Mouse (Mus musculus): Measurements from ENCODE around the gene Amy1. TPM values are rescaled to one million over a fixed set of nuclear protein-coding genes. Genes with fewer than 3 reads are reported as not detected.
"Not testable (repeated sequence)": the region's sequence is repeated elsewhere in the genome, so short reads cannot be mapped to it uniquely, and the experiment has no call there.

Amy1 gene
- total RNA-seq (2012; rRNA removed), result 0.49 TPM in 1 of 2 replicates, not detected in the other

DNA sequence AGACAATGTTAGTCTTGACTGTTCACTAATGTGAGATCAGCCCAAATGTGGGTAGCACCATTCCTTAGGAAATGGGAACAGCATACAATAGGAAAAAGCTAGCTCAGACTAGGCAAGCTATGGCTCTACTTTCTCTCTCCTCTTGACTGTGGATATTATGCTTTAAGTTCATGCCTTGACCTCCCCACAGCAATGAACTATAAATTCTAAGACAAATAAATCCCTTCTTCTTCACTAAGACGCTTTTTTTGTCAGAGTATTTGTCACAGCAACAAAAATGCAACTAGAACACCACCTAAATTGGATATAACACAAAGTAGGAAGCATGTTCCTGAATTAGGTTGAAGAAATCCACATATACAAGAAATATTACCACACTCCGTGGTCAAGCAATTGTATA is at the start of gene Amy1:
Amy1 (minus strand) TSS at position 101 of the 400 bp plus-strand sequence.
- Histone ChIP-seq H3K36me3 (ENCODE audit: control insufficient read depth, insufficient read depth, low read length, poor library complexity, severe bottlenecking) (peaks cover 3% of the 10 kb centered on the region; the same call in 1 of the 2 replicates), H3K9me3 (ENCODE audit: control insufficient read depth, insufficient read depth, low read depth, low read length) (no peaks in the 10 kb centered on the region), H3K27ac (ENCODE audit: insufficient read depth, low read depth, low read length, poor library complexity, severe bottlenecking) (no peak within 1 kb of the TSS), H3K4me1 (ENCODE audit: control insufficient read depth in 2 of 2, insufficient read depth in 2 of 2, low read length in 2 of 2, poor library complexity in 1 of 2) (no peaks in the 10 kb centered on the region), H3K9ac (ENCODE audit: insufficient read depth, low read depth, low read length, poor library complexity, severe bottlenecking) (no peak within 1 kb of the TSS), H3K4me3 (ENCODE audit: insufficient read depth in 1 of 2, low read depth in 1 of 2, low read length in 2 of 2, poor library complexity in 1 of 2, severe bottlenecking in 1 of 2) (no peak within 1 kb of the TSS)
- no peak for DNase-seq (ENCODE audit: low read depth, low spot score)
- TF ChIP-seq CHD2 (IDR thresholded peaks at IDR 0.05; ENCODE audit: low read depth, low read length), result no peak
- TF ChIP-seq ZNF384 (IDR thresholded peaks at IDR 0.05; ENCODE audit: low read depth, low read length), result no peak
- TF ChIP-seq HCFC1 (IDR thresholded peaks at IDR 0.05; ENCODE audit: borderline replicate concordance, insufficient read depth, low read length), result no peak
- TF ChIP-seq ZC3H11A (IDR thresholded peaks at IDR 0.05; ENCODE audit: borderline replicate concordance, low read depth, low read length), result no peak
- no peak for TF ChIP-seq MAFK (IDR thresholded peaks at IDR 0.05; ENCODE audit: insufficient read depth, low read depth, low read length)
- in situ Hi-C loops (cut with MboI; ENCODE audit: low sequenced_read_pairs in 2 of 2, unreplicated experiment in 2 of 2), result no loop called here

DNA sequence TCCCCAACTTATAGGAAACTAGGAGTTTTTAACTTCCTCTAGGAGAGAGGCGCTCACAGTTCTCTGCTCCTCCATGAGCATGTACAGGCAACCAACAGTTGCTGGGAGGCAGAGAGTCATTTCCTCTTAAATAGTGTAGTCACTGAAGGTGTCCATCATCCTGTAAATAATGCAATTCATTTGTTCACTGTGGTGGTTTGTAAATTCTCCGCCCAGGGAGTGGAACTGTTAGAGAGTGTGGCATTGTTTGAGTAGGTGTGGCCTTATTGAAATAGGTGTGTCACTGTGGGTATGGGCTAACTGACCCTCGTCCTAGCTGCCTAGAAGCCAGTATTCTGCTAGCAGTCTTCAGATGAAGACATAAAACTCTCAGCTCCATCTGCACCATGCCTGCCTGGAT is 47.8 kb upstream of the Amy1 start:
- H3K4me1 ChIP-seq (ENCODE audit: control insufficient read depth in 2 of 2, insufficient read depth in 2 of 2, low read length in 2 of 2, poor library complexity in 1 of 2), result 0 out of 4 replicates have a peak, but pooled peaks cover 0 to 3% of the 10 kb centered on the region in 2 experiments
- H3K4me3 ChIP-seq (ENCODE audit: insufficient read depth in 1 of 2, low read depth in 1 of 2, low read length in 2 of 2, poor library complexity in 1 of 2, severe bottlenecking in 1 of 2), result no peak overlapping the region
- peak; percentile 22 for DNase-seq (ENCODE audit: low read depth, low spot score)
- H3K9me3 ChIP-seq (ENCODE audit: control insufficient read depth, insufficient read depth, low read depth, low read length), result no peaks in the 10 kb centered on the region
- H3K36me3 ChIP-seq (ENCODE audit: control insufficient read depth, insufficient read depth, low read length, poor library complexity, severe bottlenecking), result no peaks in the 10 kb centered on the region
- TF ChIP-seq ZC3H11A (IDR thresholded peaks at IDR 0.05; ENCODE audit: borderline replicate concordance, low read depth, low read length), result no peak
- TF ChIP-seq CHD2 (IDR thresholded peaks at IDR 0.05; ENCODE audit: low read depth, low read length), result no peak
- TF ChIP-seq HCFC1 (IDR thresholded peaks at IDR 0.05; ENCODE audit: borderline replicate concordance, insufficient read depth, low read length), result no peak
- no peak for TF ChIP-seq MAFK (IDR thresholded peaks at IDR 0.05; ENCODE audit: insufficient read depth, low read depth, low read length)
- TF ChIP-seq ZNF384 (IDR thresholded peaks at IDR 0.05; ENCODE audit: low read depth, low read length), result no peak
- no peak overlapping the region for H3K9ac ChIP-seq (ENCODE audit: insufficient read depth, low read depth, low read length, poor library complexity, severe bottlenecking)
- H3K27ac ChIP-seq (ENCODE audit: insufficient read depth, low read depth, low read length, poor library complexity, severe bottlenecking), result no peak overlapping the region
- in situ Hi-C loops (cut with MboI; ENCODE audit: low sequenced_read_pairs in 2 of 2, unreplicated experiment in 2 of 2), result no loop called here

DNA sequence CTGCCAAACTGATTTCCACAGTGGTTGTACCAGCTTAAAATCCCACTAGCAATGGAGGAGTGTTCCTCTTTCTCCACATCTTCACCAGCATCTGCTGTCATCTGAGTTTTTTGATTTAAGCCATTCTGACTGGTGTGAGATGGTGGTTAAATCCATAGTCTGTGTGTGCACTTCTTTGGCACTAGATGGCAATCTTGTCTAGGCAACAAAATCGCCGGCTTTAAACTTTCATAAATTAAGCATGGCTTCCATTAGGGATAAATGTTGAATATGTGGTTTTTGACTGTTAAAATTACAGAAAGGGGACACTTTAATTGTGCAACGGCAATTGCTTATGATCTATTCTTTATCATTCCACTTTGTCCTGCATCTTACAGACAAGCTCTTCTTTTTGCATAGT is 44.9 kb upstream of the Amy1 start:
- H3K4me1 ChIP-seq (ENCODE audit: control insufficient read depth in 2 of 2, insufficient read depth in 2 of 2, low read length in 2 of 2, poor library complexity in 1 of 2); H3K4me3 ChIP-seq (ENCODE audit: insufficient read depth in 1 of 2, low read depth in 1 of 2, low read length in 2 of 2, poor library complexity in 1 of 2, severe bottlenecking in 1 of 2); in situ Hi-C loops (cut with MboI; ENCODE audit: low sequenced_read_pairs in 2 of 2, unreplicated experiment in 2 of 2); H3K27ac ChIP-seq (ENCODE audit: insufficient read depth, low read depth, low read length, poor library complexity, severe bottlenecking); DNase-seq (ENCODE audit: low read depth, low spot score); H3K36me3 ChIP-seq (ENCODE audit: control insufficient read depth, insufficient read depth, low read length, poor library complexity, severe bottlenecking); H3K9me3 ChIP-seq (ENCODE audit: control insufficient read depth, insufficient read depth, low read depth, low read length); H3K9ac ChIP-seq (ENCODE audit: insufficient read depth, low read depth, low read length, poor library complexity, severe bottlenecking): not testable (repeated sequence)

DNA sequence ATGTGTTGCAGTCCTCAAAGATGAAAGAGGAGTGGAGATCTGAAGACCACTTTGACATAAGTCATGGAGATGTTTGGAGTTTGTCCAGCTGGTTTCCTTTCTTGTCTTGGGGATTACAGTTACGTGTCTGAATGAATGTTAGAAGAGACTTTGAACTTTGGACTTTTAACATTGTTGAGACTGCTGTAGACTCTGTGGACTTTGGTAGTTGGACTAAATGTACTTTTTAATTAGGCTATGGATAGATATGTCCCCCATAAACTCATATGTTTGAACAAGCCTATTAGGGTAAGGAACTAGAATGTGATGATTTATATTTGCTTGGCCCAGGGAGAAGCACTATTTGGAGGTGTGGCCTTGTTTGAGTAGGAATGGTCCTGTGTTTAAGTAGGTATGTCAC is 33.0 kb upstream of the Amy1 start:
- Histone ChIP-seq H3K27ac (ENCODE audit: insufficient read depth, low read depth, low read length, poor library complexity, severe bottlenecking) (no peak overlapping the region), H3K36me3 (ENCODE audit: control insufficient read depth, insufficient read depth, low read length, poor library complexity, severe bottlenecking) (no peaks in the 10 kb centered on the region), H3K9me3 (ENCODE audit: control insufficient read depth, insufficient read depth, low read depth, low read length) (no peaks in the 10 kb centered on the region), H3K4me1 (ENCODE audit: control insufficient read depth in 2 of 2, insufficient read depth in 2 of 2, low read length in 2 of 2, poor library complexity in 1 of 2) (no peaks in the 10 kb centered on the region), H3K9ac (ENCODE audit: insufficient read depth, low read depth, low read length, poor library complexity, severe bottlenecking) (no peak overlapping the region), H3K4me3 (ENCODE audit: insufficient read depth in 1 of 2, low read depth in 1 of 2, low read length in 2 of 2, poor library complexity in 1 of 2, severe bottlenecking in 1 of 2) (no peak overlapping the region)
- DNase-seq (ENCODE audit: low read depth, low spot score), result no peak
- in situ Hi-C loops (cut with MboI; ENCODE audit: low sequenced_read_pairs in 2 of 2, unreplicated experiment in 2 of 2), result no loop called here
- TF ChIP-seq ZC3H11A (IDR thresholded peaks at IDR 0.05; ENCODE audit: borderline replicate concordance, low read depth, low read length) (no peak), CHD2 (IDR thresholded peaks at IDR 0.05; ENCODE audit: low read depth, low read length) (no peak), HCFC1 (IDR thresholded peaks at IDR 0.05; ENCODE audit: borderline replicate concordance, insufficient read depth, low read length) (no peak), ZNF384 (IDR thresholded peaks at IDR 0.05; ENCODE audit: low read depth, low read length) (no peak)

DNA sequence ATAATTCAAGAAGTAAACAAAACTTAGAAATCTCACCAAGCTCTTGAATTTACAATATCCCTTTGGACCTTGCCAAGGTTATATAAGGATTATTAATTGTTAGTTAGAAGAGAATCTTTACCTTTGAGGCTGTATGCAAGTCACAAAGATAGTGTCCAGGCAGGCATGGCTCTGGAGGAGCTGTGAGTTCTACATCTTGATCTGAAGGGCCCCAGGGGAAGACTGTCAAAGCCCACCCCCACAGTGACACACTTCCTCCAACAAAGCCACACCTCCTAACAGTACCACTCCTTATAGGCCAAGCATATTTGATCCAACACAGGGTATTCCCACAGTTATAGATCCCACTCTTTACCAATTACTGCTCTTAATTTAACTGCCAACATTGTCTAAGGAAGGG is 27.7 kb upstream of the Amy1 start:
- Histone ChIP-seq H3K4me1 (ENCODE audit: control insufficient read depth in 2 of 2, insufficient read depth in 2 of 2, low read length in 2 of 2, poor library complexity in 1 of 2) (peaks cover 0 to under 1% of the 10 kb centered on the region in 2 experiments; a peak in 1 of 4 replicates), H3K36me3 (ENCODE audit: control insufficient read depth, insufficient read depth, low read length, poor library complexity, severe bottlenecking) (no peaks in the 10 kb centered on the region), H3K4me3 (ENCODE audit: insufficient read depth in 1 of 2, low read depth in 1 of 2, low read length in 2 of 2, poor library complexity in 1 of 2, severe bottlenecking in 1 of 2) (no peak overlapping the region), H3K27ac (ENCODE audit: insufficient read depth, low read depth, low read length, poor library complexity, severe bottlenecking) (no peak overlapping the region), H3K9ac (ENCODE audit: insufficient read depth, low read depth, low read length, poor library complexity, severe bottlenecking) (no peak overlapping the region), H3K9me3 (ENCODE audit: control insufficient read depth, insufficient read depth, low read depth, low read length) (no peaks in the 10 kb centered on the region)
- in situ Hi-C loops (cut with MboI; ENCODE audit: low sequenced_read_pairs in 2 of 2, unreplicated experiment in 2 of 2), result no loop called here
- no peak for DNase-seq (ENCODE audit: low read depth, low spot score)
- no peak for TF ChIP-seq ZC3H11A (IDR thresholded peaks at IDR 0.05; ENCODE audit: borderline replicate concordance, low read depth, low read length)
- no peak for TF ChIP-seq HCFC1 (IDR thresholded peaks at IDR 0.05; ENCODE audit: borderline replicate concordance, insufficient read depth, low read length)
- no peak for TF ChIP-seq CHD2 (IDR thresholded peaks at IDR 0.05; ENCODE audit: low read depth, low read length)
- no peak for TF ChIP-seq ZNF384 (IDR thresholded peaks at IDR 0.05; ENCODE audit: low read depth, low read length)
- no peak for TF ChIP-seq MAFK (IDR thresholded peaks at IDR 0.05; ENCODE audit: insufficient read depth, low read depth, low read length)

Measured in ES-E14 (cell line).